In the genomic region with DNA sequence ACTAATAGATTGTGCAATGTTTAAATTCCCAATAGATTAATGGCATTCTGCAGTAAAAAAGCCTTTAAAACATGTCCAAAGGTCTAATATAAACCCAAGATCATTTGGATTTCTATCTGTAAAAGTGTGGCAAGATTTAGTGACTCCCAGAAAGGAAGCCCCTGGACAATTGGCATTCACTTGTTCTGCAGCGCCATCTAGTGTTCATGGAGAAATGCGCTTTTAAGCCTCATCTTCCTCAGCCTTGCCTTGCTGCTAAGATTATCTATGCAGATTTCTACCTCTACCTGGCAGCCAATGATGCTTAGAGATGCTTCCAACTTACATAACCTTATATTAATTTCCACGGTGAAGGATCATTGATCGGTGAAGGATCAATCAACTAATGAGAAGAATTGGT, we compare ENCODE assay signal across 8 mouse cellular contexts.
A peak's percentile ranks its signal among the peaks of the same experiment; 100 is the strongest.
DNase-seq lines count a peak whose midpoint lies in the region; ATAC-seq and TF ChIP-seq lines count a peak whose summit lies in the region.

No protein-coding gene starts in this region.

- no peak overlapping the region for H3K4me2 ChIP-seq in forebrain, embryonic 16.5 days (ENCODE audit: low read length)
- H3K4me2 ChIP-seq in intestine, postnatal 0 days (replicated peaks; ENCODE audit: low read depth): no peak overlapping the region
- no peak overlapping the region for H3K4me2 ChIP-seq in limb, embryonic 14.5 days (replicated peaks; ENCODE audit: low read depth, low read length, severe bottlenecking)

- H3K36me3 ChIP-seq in G1E (replicated peaks): no peaks in the 10 kb centered on the region
- H3K36me3 ChIP-seq in forebrain, embryonic 16.5 days (ENCODE audit: control insufficient read depth, insufficient read depth): no peaks in the 10 kb centered on the region
- H3K36me3 ChIP-seq in intestine, postnatal 0 days (ENCODE audit: control insufficient read depth, insufficient read depth): no peaks in the 10 kb centered on the region
- no peaks in the 10 kb centered on the region for H3K36me3 ChIP-seq in limb, embryonic 14.5 days (ENCODE audit: control insufficient read depth, insufficient read depth, low read length)

- TF ChIP-seq POLR2A in limb, embryonic 14.5 days (IDR thresholded peaks at IDR 0.05; ENCODE audit: borderline replicate concordance, extremely low read depth, insufficient read depth, insufficient read length): no peak

- H3K9me3 ChIP-seq in G1E (replicated peaks): peaks cover 8% of the 10 kb centered on the region
- H3K9me3 ChIP-seq in forebrain, embryonic 16.5 days (ENCODE audit: control insufficient read depth, low read length): no peaks in the 10 kb centered on the region
- H3K9me3 ChIP-seq in intestine, postnatal 0 days (ENCODE audit: control insufficient read depth): no peaks in the 10 kb centered on the region
- no peaks in the 10 kb centered on the region for H3K9me3 ChIP-seq in limb, embryonic 14.5 days (ENCODE audit: control insufficient read depth, low read length)

- no peak overlapping the region for H3K4me3 ChIP-seq in G1E (ENCODE audit: low read depth, low read length)
- no peak overlapping the region for H3K4me3 ChIP-seq in forebrain, embryonic 16.5 days (replicated peaks; ENCODE audit: low read length)
- H3K4me3 ChIP-seq in intestine, postnatal 0 days (ENCODE audit: low read depth, low read length): no peak overlapping the region
- H3K4me3 ChIP-seq in limb, embryonic 14.5 days (replicated peaks; ENCODE audit: low read length): no peak overlapping the region

- H3K9ac ChIP-seq in forebrain, embryonic 16.5 days (replicated peaks; ENCODE audit: low read depth, low read length): no peak overlapping the region
- no peak overlapping the region for H3K9ac ChIP-seq in intestine, postnatal 0 days (ENCODE audit: low read depth, low read length)
- H3K9ac ChIP-seq in limb, embryonic 14.5 days (ENCODE audit: low read depth, low read length, severe bottlenecking): no peak overlapping the region

- H3K4me1 ChIP-seq in G1E (ENCODE audit: insufficient read depth, low read depth, low read length): no peaks in the 10 kb centered on the region
- H3K4me1 ChIP-seq in forebrain, embryonic 16.5 days (replicated peaks; ENCODE audit: control insufficient read depth, insufficient read depth, low read length): peaks cover 38% of the 10 kb centered on the region
- no peaks in the 10 kb centered on the region for H3K4me1 ChIP-seq in intestine, postnatal 0 days (replicated peaks; ENCODE audit: control insufficient read depth, insufficient read depth, low read length)
- H3K4me1 ChIP-seq in limb, embryonic 14.5 days (ENCODE audit: control insufficient read depth, insufficient read depth, low read length): peaks cover 22% of the 10 kb centered on the region

- peak; percentile 71; the same call in 1 of the 2 replicates for TF ChIP-seq CTCF in G1E (IDR thresholded peaks at IDR 0.05; ENCODE audit: low read depth, low read length)
- TF ChIP-seq CTCF in intestine, postnatal 0 days (IDR thresholded peaks at IDR 0.05; ENCODE audit: low read depth): peak; percentile 94

- H3K27me3 ChIP-seq in G1E (ENCODE audit: insufficient read depth, low read length): no peaks in the 10 kb centered on the region
- H3K27me3 ChIP-seq in forebrain, embryonic 16.5 days (replicated peaks; ENCODE audit: control insufficient read depth, insufficient read depth, low read length): no peaks in the 10 kb centered on the region
- no peaks in the 10 kb centered on the region for H3K27me3 ChIP-seq in intestine, postnatal 0 days (replicated peaks; ENCODE audit: control insufficient read depth, insufficient read depth, low read length)
- H3K27me3 ChIP-seq in limb, embryonic 14.5 days (ENCODE audit: control insufficient read depth, insufficient read depth, low read length): no peaks in the 10 kb centered on the region

- DNase-seq in A20 (ENCODE audit: low read depth, low spot score): peak; percentile 63
- DNase-seq in G1E (ENCODE audit: low spot score): peak; percentile 9
- peak; percentile 64 for DNase-seq in cerebellum, adult 11 months
- peak; percentile 93 for DNase-seq in limb, embryonic 14.5 days (ENCODE audit: low spot score)
- DNase-seq in thymus, postnatal 36 days: peak; percentile 41 to 53

- 6% methylated on average over 4 of the region's 4 CpGs for WGBS in forebrain, embryonic 16.5 days
- 6% methylated on average over 4 of the region's 4 CpGs for WGBS in intestine, postnatal 0 days
- WGBS in limb, embryonic 14.5 days: 11% methylated on average over 4 of the region's 4 CpGs

- peak; percentile 66 for ATAC-seq in G1E (ENCODE audit: extremely low read depth, insufficient number of reproducible peaks, low FRiP score, poor library complexity, severe bottlenecking)
- peak; percentile 58 for ATAC-seq in forebrain, embryonic 16.5 days
- 0 out of 2 replicates have a peak, but pooled peaks have one; percentile 28 for ATAC-seq in intestine, postnatal 0 days
- ATAC-seq in limb, embryonic 14.5 days (ENCODE audit: low FRiP score, low read depth): no peak; the same call in 1 of the 2 replicates
- ATAC-seq in neutrophil, adult 5-6 weeks (ENCODE audit: extremely low read depth, insufficient number of reproducible peaks, low FRiP score, poor library complexity, severe bottlenecking): peak; percentile 66; the same call in 1 of the 2 replicates

- H3K27ac ChIP-seq in forebrain, embryonic 16.5 days (ENCODE audit: low read length): no peak overlapping the region
- no peak overlapping the region for H3K27ac ChIP-seq in intestine, postnatal 0 days (ENCODE audit: low read depth, low read length)
- H3K27ac ChIP-seq in limb, embryonic 14.5 days (replicated peaks; ENCODE audit: low read depth, low read length): no peak overlapping the region

Comparison
In these comparisons a context has a peak if more than half of its experiments do, and no peak if none do; other contexts are left out.
1. DNase-seq: peak in every context shown above with its lines; median percentile 93 in limb, embryonic 14.5 days; 64 in cerebellum, adult 11 months; 63 in A20; 47 in thymus, postnatal 36 days; 9 in G1E.